Mouse (Mus musculus): ENCODE data around the gene Camk1d. TPM values are rescaled to one million over a fixed set of nuclear protein-coding genes. Genes with fewer than 3 reads are reported as not detected.

Gene Camk1d
- polyA plus RNA-seq, 1 experiment from 2014 or later: 5.2 TPM

GRCm38 (mm10) chr2:5345344-5345743 is 369.0 kb downstream of the Camk1d start:
- no peaks in the 10 kb centered on the region for H3K9me3 ChIP-seq
- H3K4me1 ChIP-seq: 0 out of 2 replicates have a peak, but pooled peaks cover 4% of the 10 kb centered on the region
- H3K9ac ChIP-seq: 0 out of 2 replicates have a peak overlapping the region, but pooled peaks have one; percentile 11
- H3K27me3 ChIP-seq: no peaks in the 10 kb centered on the region
- H3K27ac ChIP-seq: no peak overlapping the region
- WGBS: 60% methylated on average over 9 of the region's 9 CpGs
- H3K4me2 ChIP-seq: no peak overlapping the region
- H3K4me3 ChIP-seq: no peak overlapping the region
- ATAC-seq (ENCODE audit: insufficient number of reproducible peaks, insufficient read depth, low FRiP score, low TSS enrichment, low read depth): no peak
- no peaks in the 10 kb centered on the region for H3K36me3 ChIP-seq

DNA sequence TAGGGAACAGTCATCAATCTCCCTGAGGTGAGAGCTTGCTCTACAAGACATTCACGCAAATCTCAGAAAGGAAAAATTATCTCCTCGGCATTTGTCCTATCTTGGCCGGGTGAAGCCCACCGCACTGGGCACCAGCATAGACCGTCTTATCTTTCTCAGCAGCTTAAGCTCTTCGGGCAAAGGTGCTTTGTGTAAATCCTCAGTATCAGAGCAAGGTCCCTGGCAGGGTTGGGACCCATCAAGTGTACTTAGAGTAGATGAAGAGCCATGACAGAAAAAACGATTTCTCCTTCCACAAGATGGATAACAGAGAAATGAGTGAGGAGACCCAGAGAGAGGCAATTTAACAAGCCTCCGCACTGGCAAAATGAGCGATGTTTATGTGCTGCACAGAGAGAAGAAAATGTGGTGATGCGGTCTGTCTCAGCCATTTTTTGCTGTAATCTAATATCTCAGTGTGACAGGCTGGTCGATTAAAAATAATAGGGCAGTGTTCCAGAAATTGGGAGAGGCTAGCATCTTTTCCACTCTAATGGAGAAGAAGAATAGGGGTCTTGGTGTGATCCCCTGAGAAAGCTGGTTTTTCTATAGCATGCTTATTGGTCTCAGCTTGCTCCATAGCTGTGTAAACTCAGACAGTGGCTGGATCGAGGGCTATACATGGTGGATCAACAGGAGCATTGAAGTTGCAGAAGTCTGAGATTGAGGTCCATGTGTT is 386.6 kb downstream of the Camk1d start:
- H3K4me2 ChIP-seq: no peak overlapping the region
- no peaks in the 10 kb centered on the region for H3K4me1 ChIP-seq
- WGBS: 73% methylated on average over 12 of the region's 12 CpGs
- H3K9me3 ChIP-seq: no peaks in the 10 kb centered on the region
- H3K9ac ChIP-seq: no peak overlapping the region
- no peak for ATAC-seq (ENCODE audit: insufficient number of reproducible peaks, insufficient read depth, low FRiP score, low TSS enrichment, low read depth)
- H3K4me3 ChIP-seq: no peak overlapping the region
- no peaks in the 10 kb centered on the region for H3K27me3 ChIP-seq
- no peak overlapping the region for H3K27ac ChIP-seq
- no peaks in the 10 kb centered on the region for H3K36me3 ChIP-seq

- H3K27me3 ChIP-seq: no peaks in the 10 kb centered on the region
- WGBS: 84% methylated on average over 3 of the region's 3 CpGs
- no peaks in the 10 kb centered on the region for H3K9me3 ChIP-seq
- no peaks in the 10 kb centered on the region for H3K4me1 ChIP-seq
- no peak overlapping the region for H3K4me3 ChIP-seq
- no peak for ATAC-seq (ENCODE audit: insufficient number of reproducible peaks, insufficient read depth, low FRiP score, low TSS enrichment, low read depth)
- H3K9ac ChIP-seq: no peak overlapping the region
- H3K36me3 ChIP-seq: no peaks in the 10 kb centered on the region
- no peak overlapping the region for H3K27ac ChIP-seq
- no peak overlapping the region for H3K4me2 ChIP-seq
Measured at GRCm38 (mm10) chr2:5324806-5325205, 389.5 kb downstream of the Camk1d start.

DNA sequence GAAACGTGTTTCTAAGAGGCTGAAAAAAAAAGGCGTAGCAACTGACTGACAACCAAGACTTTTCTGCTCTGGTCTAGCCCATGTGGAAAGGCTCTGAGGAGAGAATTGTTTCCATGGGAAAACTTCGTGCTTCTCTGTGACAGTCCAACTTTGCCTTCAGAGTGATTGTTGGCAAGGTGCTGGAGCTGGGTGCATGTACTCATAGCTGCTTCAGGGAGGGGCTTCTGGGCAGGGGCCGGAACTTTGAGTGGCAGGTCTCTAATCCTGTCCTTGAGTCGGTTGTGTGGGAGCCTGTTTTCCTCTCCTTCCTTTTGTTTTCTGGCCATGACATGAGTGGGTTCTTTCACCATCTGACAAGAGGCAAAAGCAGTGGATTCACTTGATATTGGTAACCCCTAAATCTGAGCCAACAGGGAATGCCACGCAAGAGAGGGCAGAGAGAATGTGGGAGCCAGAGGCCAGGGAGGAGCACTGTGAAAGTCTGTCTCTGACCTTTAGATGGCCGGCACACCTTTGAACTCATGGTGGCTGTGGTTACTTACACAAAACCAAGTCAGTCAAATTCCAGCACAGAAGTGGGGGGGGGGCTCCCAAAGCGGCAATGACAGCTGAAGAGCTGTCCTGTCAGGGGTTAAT is 392.5 kb downstream of the Camk1d start:
- no peak overlapping the region for H3K9ac ChIP-seq
- no peak overlapping the region for H3K4me2 ChIP-seq
- H3K4me1 ChIP-seq: no peaks in the 10 kb centered on the region
- no peak overlapping the region for H3K4me3 ChIP-seq
- H3K27ac ChIP-seq: no peak overlapping the region
- WGBS: 71% methylated on average over 8 of the region's 8 CpGs
- ATAC-seq (ENCODE audit: insufficient number of reproducible peaks, insufficient read depth, low FRiP score, low TSS enrichment, low read depth): no peak
- H3K36me3 ChIP-seq: no peaks in the 10 kb centered on the region
- no peaks in the 10 kb centered on the region for H3K27me3 ChIP-seq
- H3K9me3 ChIP-seq: no peaks in the 10 kb centered on the region

DNA sequence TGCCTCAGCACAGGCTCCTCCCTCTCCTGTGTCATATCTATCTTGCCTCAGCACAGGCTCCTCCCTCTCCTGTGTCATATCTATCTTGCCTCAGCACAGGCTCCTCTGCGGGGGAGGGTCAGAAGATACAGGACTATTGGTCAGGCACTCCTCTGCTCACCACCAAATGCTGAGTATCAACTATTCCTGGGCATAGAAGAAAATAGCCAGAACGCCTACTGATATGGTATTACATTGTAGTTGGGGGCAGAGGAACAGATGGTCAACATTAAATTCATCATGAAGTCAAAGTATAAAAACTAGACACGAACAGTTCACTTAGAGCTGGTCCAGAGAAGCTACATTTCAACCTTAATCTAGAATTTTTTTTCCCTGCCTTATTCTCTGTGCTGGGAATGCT is 395.2 kb downstream of the Camk1d start:
- no peak for ATAC-seq (ENCODE audit: insufficient number of reproducible peaks, insufficient read depth, low FRiP score, low TSS enrichment, low read depth)
- Histone ChIP-seq H3K9ac (no peak overlapping the region), H3K36me3 (no peaks in the 10 kb centered on the region), H3K4me3 (no peak overlapping the region), H3K27ac (no peak overlapping the region), H3K9me3 (no peaks in the 10 kb centered on the region), H3K27me3 (no peaks in the 10 kb centered on the region), H3K4me1 (peaks cover 4% of the 10 kb centered on the region), H3K4me2 (no peak overlapping the region)
- 83% methylated on average over 3 of the region's 3 CpGs for WGBS

DNA sequence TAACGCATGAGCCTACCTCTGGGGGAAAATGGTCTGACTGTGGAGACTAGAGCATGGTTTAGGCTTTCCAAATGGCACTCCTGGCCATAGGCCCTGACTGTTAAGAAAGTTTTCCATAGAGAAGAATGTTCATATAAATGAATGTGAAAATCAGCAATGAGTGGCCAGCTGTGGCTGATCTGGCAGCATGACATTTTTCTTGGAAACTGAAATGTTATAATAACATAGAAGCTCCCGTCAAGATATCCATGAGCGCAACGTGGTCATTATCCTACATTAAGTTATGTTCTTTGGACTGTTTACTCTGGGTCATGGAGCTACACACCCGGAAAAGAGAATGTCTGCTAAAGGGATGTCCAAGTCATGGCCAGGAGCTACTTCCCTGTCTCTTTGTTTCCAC is 397.6 kb downstream of the Camk1d start:
- Histone ChIP-seq H3K36me3 (no peaks in the 10 kb centered on the region), H3K9ac (no peak overlapping the region), H3K9me3 (no peaks in the 10 kb centered on the region), H3K4me2 (no peak overlapping the region), H3K27me3 (no peaks in the 10 kb centered on the region), H3K4me3 (no peak overlapping the region), H3K4me1 (peaks cover 4% of the 10 kb centered on the region), H3K27ac (no peak overlapping the region)
- ATAC-seq (ENCODE audit: insufficient number of reproducible peaks, insufficient read depth, low FRiP score, low TSS enrichment, low read depth): no peak
- WGBS: 87% methylated on average over 5 of the region's 5 CpGs

DNA sequence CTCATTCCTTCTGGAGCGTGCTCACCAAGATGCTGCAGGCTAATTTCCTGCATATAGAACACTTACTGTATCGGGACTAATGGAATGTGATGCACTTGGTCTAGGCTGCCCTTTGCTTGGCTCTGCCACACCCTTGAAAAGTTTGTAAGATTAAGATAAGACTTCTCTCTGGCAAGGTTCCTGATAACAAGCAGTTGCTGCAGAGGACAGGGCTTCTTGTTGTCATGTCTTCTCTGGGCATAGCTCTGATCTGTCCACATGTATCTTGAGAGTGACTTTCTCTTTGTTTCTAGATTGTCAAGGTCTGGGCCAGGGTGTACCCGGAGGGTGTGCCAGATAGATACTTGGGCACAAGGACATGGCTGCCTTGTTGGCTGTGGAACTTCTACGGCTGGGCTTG is 398.1 kb downstream of the Camk1d start:
- peaks cover 4% of the 10 kb centered on the region for H3K4me1 ChIP-seq
- 84% methylated on average over 4 of the region's 4 CpGs for WGBS

DNA sequence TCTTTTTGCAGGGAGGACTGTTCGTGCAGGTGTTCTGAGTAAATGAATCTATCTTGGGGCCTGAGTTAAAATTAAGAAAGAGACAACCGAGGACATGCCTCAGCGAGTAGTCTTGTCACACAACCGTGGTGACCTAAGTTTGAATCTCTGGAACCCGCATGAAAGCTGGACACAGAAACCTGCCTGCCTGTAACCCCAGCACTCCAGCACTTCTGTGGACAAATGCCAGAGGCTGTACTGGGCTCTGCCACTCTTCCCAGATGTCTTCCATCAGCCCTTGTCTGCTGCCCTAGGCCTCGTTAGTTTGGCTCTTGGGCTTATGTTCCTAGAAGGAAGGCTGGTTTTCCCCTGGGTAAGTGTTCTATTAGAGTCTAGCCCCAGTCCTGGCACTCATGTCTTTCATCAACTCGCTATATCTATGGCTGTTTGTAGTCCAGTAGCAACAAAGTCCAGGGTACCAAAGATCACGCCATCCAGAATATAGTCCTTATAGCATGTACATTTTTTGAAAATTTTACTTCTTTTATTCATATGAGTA is 399.0 kb downstream of the Camk1d start:
- WGBS: 67% methylated on average over 8 of the region's 8 CpGs
- Histone ChIP-seq H3K4me1 (peaks cover 4% of the 10 kb centered on the region), H3K27me3 (no peaks in the 10 kb centered on the region), H3K4me3 (no peak overlapping the region), H3K36me3 (no peaks in the 10 kb centered on the region), H3K4me2 (no peak overlapping the region), H3K9ac (no peak overlapping the region), H3K9me3 (no peaks in the 10 kb centered on the region), H3K27ac (0 out of 2 replicates have a peak overlapping the region, but pooled peaks have one; percentile 14)
- ATAC-seq (ENCODE audit: insufficient number of reproducible peaks, insufficient read depth, low FRiP score, low TSS enrichment, low read depth): no peak

More for the DNA sequence above, 398.1 kb downstream of the Camk1d start:
- H3K27ac ChIP-seq: no peak overlapping the region
- ATAC-seq (ENCODE audit: insufficient number of reproducible peaks, insufficient read depth, low FRiP score, low TSS enrichment, low read depth): no peak
- no peak overlapping the region for H3K4me2 ChIP-seq
- H3K27me3 ChIP-seq: no peaks in the 10 kb centered on the region
- no peak overlapping the region for H3K4me3 ChIP-seq
- no peaks in the 10 kb centered on the region for H3K36me3 ChIP-seq
- H3K9ac ChIP-seq: no peak overlapping the region
- no peaks in the 10 kb centered on the region for H3K9me3 ChIP-seq

GRCm38 (mm10) chr2:5314530-5315166 is 399.7 kb downstream of the Camk1d start:
- 27% methylated on average over 9 of the region's 9 CpGs for WGBS

DNA sequence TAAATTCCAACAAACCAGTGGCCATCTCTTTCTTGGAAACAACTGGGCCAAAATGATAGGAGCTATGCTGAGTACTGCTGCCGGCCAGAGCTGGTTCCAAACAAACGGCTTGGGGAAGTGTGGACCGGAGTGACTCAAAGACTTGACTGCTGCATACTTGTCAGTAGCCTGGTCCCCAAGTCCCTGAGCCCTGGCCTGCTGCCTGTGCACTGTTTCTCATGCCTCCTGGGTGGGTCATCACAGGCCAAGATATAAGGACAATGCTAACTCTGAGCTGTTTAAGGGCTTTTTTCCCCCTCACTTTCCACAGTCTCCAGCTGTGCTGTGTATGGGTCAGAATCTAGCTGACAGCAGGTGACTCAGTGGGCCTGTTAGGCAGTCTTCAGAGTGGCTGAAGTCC is 409.2 kb downstream of the Camk1d start:
- Histone ChIP-seq H3K9me3 (no peaks in the 10 kb centered on the region), H3K36me3 (no peaks in the 10 kb centered on the region), H3K4me3 (no peak overlapping the region), H3K4me2 (no peak overlapping the region), H3K27me3 (no peaks in the 10 kb centered on the region), H3K27ac (no peak overlapping the region), H3K4me1 (no peaks in the 10 kb centered on the region), H3K9ac (no peak overlapping the region)
- WGBS: 88% methylated on average over 3 of the region's 3 CpGs
- no peak for ATAC-seq (ENCODE audit: insufficient number of reproducible peaks, insufficient read depth, low FRiP score, low TSS enrichment, low read depth)

More at GRCm38 (mm10) chr2:5314530-5315166, 399.7 kb downstream of the Camk1d start:
- ATAC-seq (ENCODE audit: insufficient number of reproducible peaks, insufficient read depth, low FRiP score, low TSS enrichment, low read depth): no peak
- Histone ChIP-seq H3K36me3 (no peaks in the 10 kb centered on the region), H3K27ac (no peak overlapping the region), H3K9me3 (no peaks in the 10 kb centered on the region), H3K9ac (no peak overlapping the region), H3K4me1 (peaks cover 4% of the 10 kb centered on the region), H3K4me3 (no peak overlapping the region), H3K27me3 (no peaks in the 10 kb centered on the region), H3K4me2 (no peak overlapping the region)

- H3K9me3 ChIP-seq: no peaks in the 10 kb centered on the region
- no peaks in the 10 kb centered on the region for H3K27me3 ChIP-seq
- H3K4me2 ChIP-seq: no peak overlapping the region
- H3K4me3 ChIP-seq: no peak overlapping the region
- no peaks in the 10 kb centered on the region for H3K36me3 ChIP-seq
- WGBS: 82% methylated on average over 12 of the region's 12 CpGs
- no peak overlapping the region for H3K27ac ChIP-seq
- H3K4me1 ChIP-seq: no peaks in the 10 kb centered on the region
- H3K9ac ChIP-seq: no peak overlapping the region
- no peak for ATAC-seq (ENCODE audit: insufficient number of reproducible peaks, insufficient read depth, low FRiP score, low TSS enrichment, low read depth)
Measured at GRCm38 (mm10) chr2:5304451-5304850, 409.9 kb downstream of the Camk1d start.
